Mouse (Mus musculus): Measurements from ENCODE around the gene Specc1. TPM values are rescaled to one million over a fixed set of nuclear protein-coding genes. Genes with fewer than 3 reads are reported as not detected.

Specc1 gene
- total RNA-seq, 1 experiment, result 19.9 TPM

DNA sequence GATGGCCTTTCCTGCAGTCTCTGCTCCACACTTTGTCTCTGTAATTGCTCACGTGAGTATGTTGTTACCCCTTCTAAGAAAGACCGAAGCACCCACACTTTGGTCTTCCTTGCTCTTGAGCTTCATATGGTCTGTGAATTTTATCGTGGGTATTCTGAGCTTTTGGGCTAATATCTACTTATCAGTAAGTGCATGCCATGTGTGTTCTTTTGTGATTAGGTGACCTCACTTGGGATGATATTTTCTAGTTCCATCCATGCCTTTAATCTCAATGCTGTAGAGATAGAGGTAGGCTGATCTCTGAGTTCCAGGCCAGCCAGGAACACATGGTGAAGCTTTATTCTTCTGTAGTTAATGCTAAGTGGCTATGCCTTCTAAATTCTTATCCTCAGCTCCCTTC, 207.8 kb downstream of the Specc1 start:
- Histone ChIP-seq H3K9ac (ENCODE audit: insufficient read depth, low read depth, low read length, poor library complexity, severe bottlenecking) (no peak overlapping the region), H3K9me3 (ENCODE audit: control insufficient read depth, insufficient read depth, low read depth, low read length) (no peaks in the 10 kb centered on the region), H3K36me3 (ENCODE audit: control insufficient read depth, insufficient read depth, low read length, poor library complexity, severe bottlenecking) (no peaks in the 10 kb centered on the region; the same call in 1 of the 2 replicates), H3K4me1 (ENCODE audit: control insufficient read depth in 2 of 2, insufficient read depth in 2 of 2, low read length in 2 of 2, poor library complexity in 1 of 2) (peaks cover 0 to 9% of the 10 kb centered on the region in 2 experiments; a peak in 1 of 4 replicates), H3K27ac (ENCODE audit: insufficient read depth, low read depth, low read length, poor library complexity, severe bottlenecking) (no peak overlapping the region), H3K4me3 (ENCODE audit: insufficient read depth in 1 of 2, low read depth in 1 of 2, low read length in 2 of 2, poor library complexity in 1 of 2, severe bottlenecking in 1 of 2) (no peak overlapping the region)
- TF ChIP-seq CHD2 (IDR thresholded peaks at IDR 0.05; ENCODE audit: low read depth, low read length) (no peak), ZNF384 (IDR thresholded peaks at IDR 0.05; ENCODE audit: low read depth, low read length) (no peak), ZC3H11A (IDR thresholded peaks at IDR 0.05; ENCODE audit: borderline replicate concordance, low read depth, low read length) (no peak)
- in situ Hi-C loops (cut with MboI; ENCODE audit: low sequenced_read_pairs in 2 of 2, unreplicated experiment in 2 of 2), result no loop called here
- DNase-seq (ENCODE audit: low read depth, low spot score), result no peak

DNA sequence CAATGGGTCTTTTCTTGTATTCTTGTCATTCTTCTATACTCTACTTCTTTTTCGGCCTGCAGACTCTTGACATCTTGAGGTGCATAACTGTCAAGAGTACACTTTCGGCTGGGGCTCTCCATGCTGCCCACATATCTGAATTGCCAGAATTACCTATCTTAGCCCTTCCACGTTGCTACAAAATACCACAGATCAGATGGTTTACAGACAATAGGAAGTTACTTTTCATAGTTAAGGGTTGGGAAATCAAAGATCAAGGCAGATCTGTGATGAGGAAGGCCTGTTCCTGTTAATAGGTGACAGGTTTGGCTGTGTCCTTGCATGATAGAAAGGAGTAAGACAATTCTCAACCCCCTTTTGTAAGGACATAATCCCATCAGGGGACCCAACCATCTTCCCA, 209.9 kb downstream of the Specc1 start:
- no peak overlapping the region for H3K9ac ChIP-seq (ENCODE audit: insufficient read depth, low read depth, low read length, poor library complexity, severe bottlenecking)
- H3K4me1 ChIP-seq (ENCODE audit: control insufficient read depth in 2 of 2, insufficient read depth in 2 of 2, low read length in 2 of 2, poor library complexity in 1 of 2), result peaks cover 0 to 9% of the 10 kb centered on the region in 2 experiments; a peak in 1 of 4 replicates
- H3K4me3 ChIP-seq (ENCODE audit: insufficient read depth in 1 of 2, low read depth in 1 of 2, low read length in 2 of 2, poor library complexity in 1 of 2, severe bottlenecking in 1 of 2), result no peak overlapping the region
- no peaks in the 10 kb centered on the region; the same call in 1 of the 2 replicates for H3K36me3 ChIP-seq (ENCODE audit: control insufficient read depth, insufficient read depth, low read length, poor library complexity, severe bottlenecking)
- TF ChIP-seq MAFK (IDR thresholded peaks at IDR 0.05; ENCODE audit: insufficient read depth, low read depth, low read length) (no peak), HCFC1 (IDR thresholded peaks at IDR 0.05; ENCODE audit: borderline replicate concordance, insufficient read depth, low read length) (no peak), CHD2 (IDR thresholded peaks at IDR 0.05; ENCODE audit: low read depth, low read length) (no peak)
- no peaks in the 10 kb centered on the region for H3K9me3 ChIP-seq (ENCODE audit: control insufficient read depth, insufficient read depth, low read depth, low read length)
- no peak overlapping the region for H3K27ac ChIP-seq (ENCODE audit: insufficient read depth, low read depth, low read length, poor library complexity, severe bottlenecking)
- in situ Hi-C loops (cut with MboI; ENCODE audit: low sequenced_read_pairs in 2 of 2, unreplicated experiment in 2 of 2), result no loop called here
- DNase-seq (ENCODE audit: low read depth, low spot score), result no peak

DNA sequence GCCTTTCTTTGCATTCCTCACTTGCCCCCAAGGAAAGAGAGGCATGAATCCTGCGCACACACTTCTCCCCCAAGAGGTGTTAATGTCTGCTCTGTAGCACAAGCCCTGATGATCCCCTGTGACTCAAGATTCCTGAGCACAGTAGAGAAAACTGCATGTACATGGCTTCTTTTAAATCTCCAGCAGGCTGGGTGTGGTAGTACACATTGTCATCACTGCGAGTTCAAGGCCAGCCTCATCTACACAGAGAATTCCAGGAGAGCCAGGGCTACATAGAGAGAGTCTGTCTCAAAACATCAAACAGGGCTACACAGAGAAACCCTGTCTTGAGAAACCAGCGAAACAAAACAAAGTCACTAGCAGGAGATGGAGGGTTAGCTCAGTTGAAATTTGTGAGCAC, 211.6 kb downstream of the Specc1 start:
- H3K9ac ChIP-seq (ENCODE audit: insufficient read depth, low read depth, low read length, poor library complexity, severe bottlenecking), result no peak overlapping the region
- H3K36me3 ChIP-seq (ENCODE audit: control insufficient read depth, insufficient read depth, low read length, poor library complexity, severe bottlenecking), result no peaks in the 10 kb centered on the region; the same call in 1 of the 2 replicates
- no peak overlapping the region for H3K27ac ChIP-seq (ENCODE audit: insufficient read depth, low read depth, low read length, poor library complexity, severe bottlenecking)
- DNase-seq (ENCODE audit: low read depth, low spot score), result no peak
- in situ Hi-C loops (cut with MboI; ENCODE audit: low sequenced_read_pairs in 2 of 2, unreplicated experiment in 2 of 2), result no loop called here
- no peak overlapping the region for H3K4me3 ChIP-seq (ENCODE audit: insufficient read depth in 1 of 2, low read depth in 1 of 2, low read length in 2 of 2, poor library complexity in 1 of 2, severe bottlenecking in 1 of 2)
- no peak for TF ChIP-seq CHD2 (IDR thresholded peaks at IDR 0.05; ENCODE audit: low read depth, low read length)
- TF ChIP-seq MAFK (IDR thresholded peaks at IDR 0.05; ENCODE audit: insufficient read depth, low read depth, low read length), result no peak
- no peak for TF ChIP-seq ZC3H11A (IDR thresholded peaks at IDR 0.05; ENCODE audit: borderline replicate concordance, low read depth, low read length)
- no peak for TF ChIP-seq HCFC1 (IDR thresholded peaks at IDR 0.05; ENCODE audit: borderline replicate concordance, insufficient read depth, low read length)
- no peak for TF ChIP-seq ZNF384 (IDR thresholded peaks at IDR 0.05; ENCODE audit: low read depth, low read length)
- H3K4me1 ChIP-seq (ENCODE audit: control insufficient read depth in 2 of 2, insufficient read depth in 2 of 2, low read length in 2 of 2, poor library complexity in 1 of 2), result peaks cover 0 to 9% of the 10 kb centered on the region in 2 experiments; a peak in 1 of 4 replicates
- H3K9me3 ChIP-seq (ENCODE audit: control insufficient read depth, insufficient read depth, low read depth, low read length), result no peaks in the 10 kb centered on the region

DNA sequence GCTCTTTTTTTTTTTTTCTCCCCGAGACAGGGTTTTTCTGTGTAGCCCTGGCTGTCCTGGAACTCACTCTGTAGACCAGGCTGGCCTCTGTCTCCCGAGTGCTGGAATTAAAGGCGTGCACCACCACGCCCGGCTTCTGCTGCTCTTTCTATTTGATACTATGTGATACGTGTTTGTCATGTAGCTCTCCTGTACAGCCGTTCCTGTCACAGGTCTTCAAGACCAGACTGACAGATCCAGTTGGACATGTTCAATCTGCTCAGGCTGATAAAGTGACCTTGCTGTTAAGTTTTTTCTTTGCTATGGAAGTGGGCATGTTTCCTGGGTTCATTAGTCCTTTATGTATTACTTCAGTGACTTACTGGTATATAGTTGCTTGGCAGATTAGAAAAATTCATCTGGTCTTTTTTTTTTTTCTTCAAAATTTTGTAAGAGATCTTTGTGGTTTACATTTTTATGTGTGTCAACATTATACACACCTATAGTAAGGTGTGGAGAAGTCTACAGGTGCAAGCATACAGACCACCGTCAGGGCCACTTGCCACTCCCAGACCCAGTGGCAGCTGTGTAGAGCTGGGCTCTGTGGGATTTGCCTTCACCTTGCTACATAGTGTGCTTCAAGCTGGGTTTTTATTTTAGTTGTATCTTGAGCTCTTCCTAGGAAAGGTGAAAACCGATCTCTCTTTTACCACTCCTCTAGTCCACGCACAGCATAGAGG, 221.0 kb downstream of the Specc1 start:
- no peaks in the 10 kb centered on the region for H3K36me3 ChIP-seq (ENCODE audit: control insufficient read depth, insufficient read depth, low read length, poor library complexity, severe bottlenecking)
- TF ChIP-seq ZC3H11A (IDR thresholded peaks at IDR 0.05; ENCODE audit: borderline replicate concordance, low read depth, low read length) (no peak), MAFK (IDR thresholded peaks at IDR 0.05; ENCODE audit: insufficient read depth, low read depth, low read length) (no peak), HCFC1 (IDR thresholded peaks at IDR 0.05; ENCODE audit: borderline replicate concordance, insufficient read depth, low read length) (no peak), CHD2 (IDR thresholded peaks at IDR 0.05; ENCODE audit: low read depth, low read length) (no peak), ZNF384 (IDR thresholded peaks at IDR 0.05; ENCODE audit: low read depth, low read length) (no peak)
- H3K4me3 ChIP-seq (ENCODE audit: insufficient read depth in 1 of 2, low read depth in 1 of 2, low read length in 2 of 2, poor library complexity in 1 of 2, severe bottlenecking in 1 of 2), result no peak overlapping the region
- DNase-seq (ENCODE audit: low read depth, low spot score), result no peak
- H3K9me3 ChIP-seq (ENCODE audit: control insufficient read depth, insufficient read depth, low read depth, low read length), result no peaks in the 10 kb centered on the region
- in situ Hi-C loops (cut with MboI; ENCODE audit: low sequenced_read_pairs in 2 of 2, unreplicated experiment in 2 of 2), result no loop called here
- peaks cover 0 to 5% of the 10 kb centered on the region in 2 experiments; a peak in 1 of 4 replicates for H3K4me1 ChIP-seq (ENCODE audit: control insufficient read depth in 2 of 2, insufficient read depth in 2 of 2, low read length in 2 of 2, poor library complexity in 1 of 2)
- no peak overlapping the region for H3K9ac ChIP-seq (ENCODE audit: insufficient read depth, low read depth, low read length, poor library complexity, severe bottlenecking)
- no peak overlapping the region for H3K27ac ChIP-seq (ENCODE audit: insufficient read depth, low read depth, low read length, poor library complexity, severe bottlenecking)
